Mouse (Mus musculus) cerebellum, adult 8-10 months (tissue): ENCODE results near the gene U2af2.

Experiments
- DNase-seq: peaks from one replicate; pipeline ENCODE4 v3.0.0; 2022

U2af2 gene

DNA sequence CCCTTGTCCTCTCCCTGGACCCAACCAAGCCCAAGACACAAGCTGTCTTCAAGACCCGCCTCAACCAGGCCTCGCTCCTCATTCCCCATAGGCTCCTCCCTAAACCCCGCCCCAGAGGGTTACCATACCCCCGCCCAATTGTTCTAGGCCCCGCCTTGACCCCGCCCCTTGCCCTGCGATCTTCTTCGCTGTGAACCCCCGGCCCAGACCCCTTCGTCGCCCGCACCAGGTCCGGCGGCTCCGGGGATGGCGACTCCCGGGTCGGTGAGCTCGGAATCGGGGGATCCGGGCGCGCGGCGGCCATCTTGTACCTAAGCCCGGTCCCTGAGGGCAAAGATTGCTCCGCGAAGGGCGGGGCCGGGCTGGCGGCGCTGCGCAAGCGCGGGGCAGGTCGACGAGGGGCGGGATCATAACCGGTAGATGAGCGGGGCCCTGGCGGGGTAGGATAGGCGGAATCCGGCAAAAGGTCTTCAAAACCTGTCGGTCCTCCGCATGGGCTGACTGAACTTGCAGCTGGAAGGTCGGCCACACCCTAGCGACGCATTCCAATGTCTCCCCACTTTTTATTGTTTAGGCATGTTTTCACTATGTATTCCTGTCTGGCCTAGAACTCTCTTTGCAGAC is 23.7 kb upstream of the U2af2 start, which contains the start of gene Zfp784:
TSS of gene Zfp784 (minus strand) at position 338 of the 624 bp plus-strand sequence.
- peak; percentile 95 for DNase-seq

DNA sequence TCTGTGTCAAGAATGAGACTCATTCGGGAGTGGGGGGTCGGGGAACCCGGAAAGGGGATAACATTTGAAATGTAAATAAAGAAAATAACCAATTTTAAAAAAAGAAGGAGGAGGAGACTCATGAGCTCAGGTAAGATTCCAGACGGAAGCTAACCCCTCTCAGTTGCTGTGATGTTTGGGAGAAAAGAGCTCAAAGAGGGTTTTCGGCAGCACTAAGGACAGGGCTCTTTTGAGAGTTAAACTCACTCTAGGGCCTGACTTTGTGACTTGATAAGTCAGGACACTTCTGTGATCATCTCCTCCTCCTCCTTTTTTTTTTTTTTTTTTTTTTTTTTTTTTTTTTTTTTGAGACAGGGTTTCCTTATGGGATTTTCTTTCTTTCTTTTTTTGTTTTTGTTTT is 23.0 kb upstream of the U2af2 start:
- no peak for DNase-seq

DNA sequence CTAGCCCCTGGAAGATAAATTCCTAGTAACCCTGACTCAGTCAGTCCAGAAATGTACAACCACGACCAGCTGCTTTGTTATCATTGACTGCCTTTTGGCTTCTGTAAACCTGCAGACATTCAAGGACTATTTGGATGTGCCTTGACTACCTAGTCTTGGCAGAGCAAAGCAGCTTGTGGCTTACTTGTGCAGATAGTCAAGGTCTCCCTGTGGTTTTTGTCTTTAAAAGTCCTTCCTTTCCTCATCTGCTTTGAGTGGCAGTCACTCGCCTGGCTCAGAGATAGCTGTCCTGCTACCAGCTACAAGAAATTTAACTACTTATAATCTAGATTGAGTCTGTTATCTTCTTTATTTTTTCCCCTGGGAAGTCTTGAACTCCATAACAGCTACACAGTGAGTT is 17.0 kb upstream of the U2af2 start:
- no peak for DNase-seq

GRCm38 (mm10) chr7:5046112-5046511 is 15.8 kb upstream of the U2af2 start:
- DNase-seq, result no peak

DNA sequence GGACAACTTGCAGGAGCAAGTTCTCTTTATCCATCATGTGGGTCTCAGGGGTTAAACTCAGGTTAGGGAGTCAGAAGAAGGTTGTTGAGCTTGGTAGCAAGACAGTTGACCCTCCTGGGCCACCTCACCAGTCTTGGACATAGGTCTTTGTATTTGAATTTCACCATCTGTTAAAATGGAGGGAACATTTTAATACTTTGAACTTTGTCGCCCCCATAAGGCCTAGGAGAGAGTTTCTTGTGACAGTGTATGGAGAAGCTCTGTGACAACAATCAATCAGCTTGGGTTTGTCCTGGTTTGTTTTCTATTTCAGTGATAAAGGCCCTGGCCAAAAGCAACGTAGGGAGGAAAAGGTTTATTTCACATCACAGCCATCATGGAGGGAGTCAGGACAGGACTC is 14.6 kb upstream of the U2af2 start:
- DNase-seq, result no peak

DNA sequence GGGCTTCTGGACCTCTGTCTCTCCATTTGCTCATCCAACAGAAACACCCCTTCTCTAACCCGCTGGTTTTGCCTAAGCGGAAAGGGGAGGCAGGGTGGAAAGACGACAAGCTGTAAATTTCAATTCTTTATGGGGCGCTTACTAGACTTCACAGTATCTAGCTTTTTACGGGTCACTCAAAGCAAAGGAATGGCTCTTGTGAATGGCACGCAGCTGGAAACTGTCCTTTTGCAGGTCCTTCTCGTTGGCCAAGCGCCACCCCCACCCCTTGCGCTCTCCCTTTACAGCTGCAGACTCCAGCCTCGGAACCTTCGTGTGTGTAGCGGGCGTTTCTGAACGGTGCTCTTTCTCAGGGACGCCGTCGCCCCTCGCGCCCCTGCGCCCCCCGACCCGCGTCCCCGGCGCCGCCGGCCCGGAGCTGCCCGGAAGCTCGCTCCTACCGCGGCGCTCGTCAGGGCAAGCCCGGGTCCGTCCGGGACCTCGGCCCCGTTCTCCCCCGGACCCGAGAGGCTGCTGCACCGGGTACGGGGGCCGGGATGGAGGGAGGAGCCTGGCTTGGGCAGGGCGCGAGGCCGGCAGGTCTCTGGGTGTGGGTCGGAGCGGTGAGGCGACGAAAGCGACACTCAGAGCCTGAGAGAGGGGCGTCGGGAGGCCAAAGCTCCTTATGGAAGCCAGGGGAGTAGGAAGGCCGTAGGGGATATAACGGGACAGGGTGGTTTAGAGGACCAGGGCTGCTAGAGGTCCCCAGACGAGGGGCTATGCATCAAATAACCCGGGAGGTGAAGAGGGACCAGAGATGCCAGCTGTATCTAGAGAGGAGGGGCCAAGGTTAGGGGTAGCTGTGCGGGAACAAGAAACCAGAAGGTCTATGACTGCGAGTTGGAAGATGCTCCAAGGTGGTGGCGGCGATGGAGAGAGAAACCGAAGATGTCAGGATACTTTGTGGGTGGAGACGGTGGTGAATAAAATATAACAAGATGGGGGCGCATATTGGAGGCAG is 10.4 kb upstream of the U2af2 start, which contains the start of gene Zfp580:
TSS of gene Zfp580 (plus strand) at position 346 of the 1,000 bp plus-strand sequence.
- DNase-seq, result peak; percentile 81

GRCm38 (mm10) chr7:5052438-5052837 is 9.5 kb upstream of the U2af2 start:
- no peak for DNase-seq

DNA sequence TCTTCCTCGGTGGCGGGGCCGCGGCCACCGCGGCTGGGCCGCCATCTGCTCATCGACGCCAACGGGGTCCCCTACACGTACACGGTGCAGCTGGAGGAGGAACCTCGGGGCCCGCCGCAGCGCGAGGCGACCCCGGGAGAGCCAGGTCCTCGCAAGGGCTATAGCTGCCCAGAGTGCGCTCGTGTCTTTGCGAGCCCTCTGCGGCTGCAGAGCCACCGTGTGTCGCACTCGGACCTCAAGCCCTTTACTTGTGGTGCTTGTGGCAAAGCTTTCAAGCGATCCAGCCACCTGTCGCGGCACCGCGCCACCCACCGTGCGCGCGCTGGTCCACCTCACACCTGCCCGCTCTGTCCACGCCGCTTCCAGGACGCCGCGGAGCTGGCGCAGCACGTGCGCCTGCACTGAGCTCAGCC is 9.0 kb upstream of the U2af2 start:
- DNase-seq, result peak; percentile 40

DNA sequence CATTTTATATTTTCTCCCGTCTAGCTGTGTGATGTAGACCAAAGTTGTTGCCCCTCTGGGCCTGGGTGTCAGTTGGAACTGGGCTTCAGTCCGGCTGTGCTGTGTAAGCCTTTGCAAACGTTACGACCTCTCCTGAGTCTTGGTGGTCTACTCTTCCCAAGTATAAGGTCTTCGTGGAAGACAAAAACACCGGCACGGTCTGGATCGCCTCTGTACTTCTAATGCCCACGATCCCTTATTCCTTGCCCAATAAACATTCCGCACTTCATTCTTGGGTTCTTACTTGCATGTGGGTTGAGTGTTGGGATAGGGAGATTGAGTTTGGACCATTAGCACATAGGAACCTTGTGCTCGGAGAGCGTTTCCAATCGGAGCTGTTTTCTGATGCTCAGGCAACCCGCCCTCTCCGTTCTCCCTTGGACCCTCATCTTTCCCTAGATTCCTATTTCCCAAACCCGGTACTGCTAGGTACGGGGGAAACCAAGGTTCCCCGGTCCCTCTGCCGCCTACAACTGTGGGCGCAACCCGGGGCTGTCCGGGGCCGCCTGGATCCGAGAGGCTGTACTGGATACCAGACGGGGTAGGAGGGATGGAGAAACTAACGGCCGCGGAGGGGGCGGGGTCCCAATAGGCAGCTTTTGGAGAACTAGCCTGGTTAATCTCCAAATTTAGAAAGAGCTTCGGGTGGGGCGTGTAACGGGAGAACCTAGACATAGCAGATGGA is 8.3 kb upstream of the U2af2 start:
- peak; percentile 48 for DNase-seq

- peak; percentile 66 for DNase-seq
These were observed 5.2 kb upstream of the U2af2 start for GRCm38 (mm10) chr7:5056651-5057263.

DNA sequence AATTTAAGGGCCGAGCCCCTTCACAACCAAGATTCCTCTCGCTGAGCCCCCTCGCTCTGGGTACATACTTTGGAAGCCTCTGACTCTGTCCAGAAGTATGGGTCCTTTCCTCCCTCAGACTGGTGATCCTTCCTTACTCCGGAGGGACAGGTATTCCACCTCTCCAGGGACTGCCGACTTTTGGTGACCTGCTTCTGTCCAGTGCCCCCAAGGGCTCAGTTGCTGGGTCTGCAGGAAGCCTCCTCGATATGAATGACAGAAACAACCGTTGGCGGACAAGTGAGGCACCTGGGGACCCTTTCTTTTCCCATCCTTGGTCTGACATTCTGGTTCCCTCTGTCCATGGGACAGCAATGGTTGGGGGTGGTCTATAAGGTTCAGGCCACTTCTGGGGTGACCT is 4.6 kb upstream of the U2af2 start:
- DNase-seq, result no peak

DNA sequence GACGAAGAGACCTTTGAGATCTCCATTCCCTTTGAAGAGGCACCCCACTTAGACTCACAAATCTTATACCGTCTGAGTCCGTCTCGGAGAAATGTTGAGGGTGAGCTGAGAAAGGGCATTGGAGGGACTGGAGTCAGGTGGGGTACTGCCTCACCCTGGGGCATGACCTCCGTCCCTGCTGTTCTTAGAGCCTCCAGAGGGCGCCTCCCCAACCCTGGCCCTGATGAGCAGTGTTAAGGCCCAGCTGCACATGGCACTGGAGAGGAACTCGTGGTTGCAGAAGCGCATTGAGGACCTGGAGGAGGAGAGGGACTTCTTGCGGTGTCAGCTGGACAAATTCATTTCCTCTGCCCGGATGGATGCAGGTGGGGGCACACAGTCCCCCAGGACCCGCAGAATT is 4.1 kb upstream of the U2af2 start:
- peak; percentile 42 for DNase-seq

DNA sequence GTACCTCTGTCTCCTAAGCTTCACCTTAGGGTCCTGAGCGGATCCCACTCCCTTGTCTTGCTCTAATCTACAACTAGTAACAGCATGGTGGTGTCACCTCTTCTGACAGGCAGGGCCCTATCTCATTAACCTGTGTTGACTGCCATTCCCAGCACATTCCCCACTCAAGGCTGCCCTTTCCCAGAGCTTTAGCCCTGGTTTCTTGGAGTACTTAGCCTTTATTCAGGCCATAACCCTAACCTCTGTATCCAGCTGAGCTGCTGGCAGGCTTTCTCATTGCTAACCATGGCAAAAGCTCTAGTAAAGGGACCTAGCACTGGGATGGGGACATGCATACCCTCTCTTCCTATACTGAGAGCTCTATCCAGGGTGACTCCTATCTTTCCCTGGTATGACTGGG is 3.3 kb upstream of the U2af2 start:
- peak; percentile 39 for DNase-seq

DNA sequence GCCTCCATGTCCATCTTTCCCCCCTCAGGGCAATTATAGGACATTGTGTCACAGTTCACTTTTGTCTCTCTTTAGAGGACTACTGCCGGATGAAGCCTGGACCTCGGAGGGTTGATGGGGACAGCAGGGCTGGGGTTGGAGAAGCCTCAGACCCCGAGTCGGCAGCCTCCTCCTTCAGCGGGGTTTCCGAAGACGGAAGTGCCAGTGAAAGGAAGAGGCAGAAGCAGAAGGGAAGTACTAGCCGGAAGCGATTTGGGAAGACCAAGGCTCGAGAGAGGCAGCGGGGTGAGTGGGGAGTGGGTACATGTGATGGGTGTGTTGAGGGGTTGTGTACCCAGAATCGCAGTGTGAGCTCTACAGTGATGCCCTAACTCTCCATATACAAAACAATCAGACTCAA is 2.5 kb upstream of the U2af2 start:
- peak; percentile 37 for DNase-seq

DNA sequence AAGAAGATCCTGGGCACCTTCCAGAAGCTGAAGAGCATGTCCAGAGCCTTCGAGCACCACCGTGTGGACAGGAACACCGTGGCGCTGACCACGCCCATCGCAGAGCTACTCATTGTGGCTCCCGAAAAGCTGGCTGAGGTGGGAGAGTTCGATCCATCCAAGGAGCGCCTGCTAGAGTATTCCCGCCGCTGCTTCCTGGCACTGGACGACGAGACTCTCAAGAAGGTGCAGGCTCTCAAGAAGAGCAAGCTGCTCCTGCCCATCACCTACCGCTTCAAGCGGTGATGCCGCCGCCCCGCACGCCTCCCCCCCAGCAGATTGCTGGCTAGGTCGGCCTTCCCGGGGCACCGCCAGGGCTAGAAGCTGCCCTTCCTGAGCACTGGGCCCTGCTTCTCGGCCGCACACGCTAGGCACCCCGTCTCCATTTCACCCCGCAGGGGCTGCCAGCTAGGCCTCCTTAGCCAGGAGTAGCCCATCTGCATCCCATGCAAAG is 1.7 kb upstream of the U2af2 start:
- peak; percentile 88 for DNase-seq

GRCm38 (mm10) chr7:5060944-5061773 is 784 bp upstream of the U2af2 start:
- DNase-seq, result peak; percentile 99

DNA sequence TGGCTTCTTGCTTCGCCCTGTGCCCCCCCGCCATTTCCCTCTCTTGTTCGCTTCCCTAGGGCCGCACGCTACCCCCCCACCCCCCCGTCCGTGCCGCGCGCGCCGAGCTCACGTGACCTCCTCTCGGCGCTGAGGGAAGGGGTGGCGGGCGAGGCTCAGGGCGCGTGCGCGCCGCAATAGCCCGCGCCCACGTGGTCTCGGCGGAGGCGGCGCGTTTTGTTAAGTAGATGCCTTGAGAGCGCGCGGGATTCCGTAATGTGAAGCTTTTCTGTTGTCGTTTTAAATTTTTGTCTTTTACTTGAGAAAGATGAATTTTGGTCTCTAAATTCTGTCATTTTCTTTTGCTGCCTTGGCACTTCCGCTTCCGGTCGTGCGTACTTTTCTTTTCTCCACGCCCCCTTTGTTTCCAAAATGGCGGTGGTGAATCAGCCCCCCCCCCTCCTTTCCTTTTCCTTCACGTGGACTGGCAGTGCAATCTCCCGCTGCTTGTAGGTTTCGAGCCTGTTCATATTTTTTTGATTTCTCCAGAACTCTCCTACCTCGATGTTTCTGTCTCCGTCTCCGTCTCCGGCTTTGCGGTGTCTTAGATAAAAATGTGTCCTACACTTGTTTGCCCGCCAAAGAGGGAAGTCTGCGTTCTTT is 538 bp downstream of the U2af2 start:
- no peak for DNase-seq

DNA sequence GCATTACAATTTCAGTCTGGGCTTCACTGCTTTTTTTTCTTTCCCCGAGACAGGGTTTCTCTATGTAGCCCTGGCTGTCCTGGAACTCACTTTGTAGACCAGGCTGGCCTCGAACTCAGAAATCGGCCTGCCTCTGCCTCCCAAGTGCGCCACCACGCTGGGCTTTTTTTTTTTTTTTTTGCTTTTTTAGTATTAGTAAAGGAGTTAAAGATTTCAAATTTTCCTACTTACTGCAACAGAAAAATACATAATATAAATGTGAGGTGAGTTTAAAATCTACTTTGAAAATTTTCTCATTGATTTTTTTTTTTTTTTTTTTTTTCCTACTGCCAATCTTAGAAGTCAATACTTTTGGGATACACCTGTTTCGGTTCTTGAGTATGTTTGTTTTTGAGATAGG is 2.9 kb downstream of the U2af2 start:
- no peak for DNase-seq

GRCm38 (mm10) chr7:5073586-5073985 is 11.6 kb downstream of the U2af2 start:
- no peak for DNase-seq

GRCm38 (mm10) chr7:5074984-5075383 is 13.0 kb downstream of the U2af2 start:
- DNase-seq, result no peak

DNA sequence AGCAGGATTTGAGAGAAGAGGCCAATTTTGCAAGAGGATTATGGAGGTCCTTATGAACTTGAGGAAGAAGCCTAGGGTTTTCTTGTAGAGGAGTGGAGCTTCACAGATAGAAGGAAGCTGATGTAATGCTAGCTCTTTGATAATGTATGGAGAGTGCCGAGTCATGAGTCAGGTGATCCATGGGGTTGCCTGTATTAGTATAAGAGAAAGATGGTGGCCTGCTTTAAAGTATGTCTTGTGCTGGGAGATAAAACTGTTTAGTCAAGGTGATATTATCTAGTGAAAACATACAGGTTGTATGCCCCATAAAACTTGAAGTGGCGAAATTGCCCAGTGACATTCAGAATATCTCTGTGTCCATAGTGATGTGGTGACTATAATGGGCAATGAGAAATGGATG is 15.0 kb downstream of the U2af2 start:
- DNase-seq, result no peak
